Mouse (Mus musculus) erythroblast, embryonic 14.5 days (primary cell): Measurements from ENCODE around the gene Slc25a21.

Experiments used
- GATA1 ChIP-seq: IDR thresholded peaks from 2 replicates; pipeline ENCODE4 v1.6.1; 2012; ENCODE audit warnings: low read length, inconsistent platforms, mixed read lengths
- TAL1 ChIP-seq: IDR thresholded peaks from 3 replicates; pipeline ENCODE4 v1.6.1; 2012; ENCODE audit warnings: low read length, inconsistent platforms, mixed read lengths

DNA sequence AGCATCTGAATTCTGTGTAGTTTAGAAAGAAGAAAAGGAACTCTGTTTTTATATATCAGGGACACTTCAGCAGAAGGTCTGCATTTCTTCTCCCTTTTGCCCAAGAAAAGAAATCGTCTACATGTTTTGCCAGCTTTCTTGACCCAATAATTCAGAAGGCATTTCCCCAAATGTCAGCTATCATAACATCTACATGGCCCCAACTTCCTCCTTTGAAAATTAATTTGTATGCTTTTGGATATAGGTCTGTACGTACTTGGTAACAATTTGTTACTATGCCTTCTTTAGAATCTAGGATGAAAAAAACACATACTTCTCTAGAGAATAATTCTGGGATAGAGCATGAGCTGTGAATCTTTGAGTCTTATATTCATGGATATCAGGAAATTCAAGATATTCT is 34.0 kb downstream of the Slc25a21 start:
- no peak for TF ChIP-seq GATA1
- TF ChIP-seq TAL1: no peak
